Mouse (Mus musculus) hindbrain, embryonic 14.5 days (tissue): Measurements from ENCODE around the gene Gm3415. TPM values are rescaled to one million over a fixed set of nuclear protein-coding genes. Genes with fewer than 3 reads are reported as not detected.

Experiments
- ATAC-seq: fragments of 200-750 bp; cut with Nextera tagmentation; 2 replicates; pipeline ENCODE4 v1.8.0; 2017; ENCODE audit warnings: moderate number of reproducible peaks, mild to moderate bottlenecking, moderate TSS enrichment, moderate library complexity; ENCODE audit not compliant: low FRiP score
- DNase-seq: peaks from one replicate; pipeline ENCODE4 v3.0.0-alpha.2; 2015; ENCODE audit warnings: low spot score
- H3K27ac ChIP-seq: fragments of 300-500 bp; sonication (generic); 2 replicates; pipeline ENCODE4 v1.5.1; 2014; ENCODE audit warnings: mild to moderate bottlenecking, moderate library complexity
- H3K27me3 ChIP-seq: fragments of 300-500 bp; sonication (generic); 2 replicates; pipeline ENCODE4 v1.6.1; 2014; ENCODE audit warnings: mild to moderate bottlenecking, low read length, mixed read lengths; ENCODE audit not compliant: control insufficient read depth, insufficient read depth
- H3K36me3 ChIP-seq: fragments of 300-500 bp; sonication (generic); replicated peaks from 2 replicates; pipeline ENCODE4 v1.6.1; 2014; ENCODE audit not compliant: control insufficient read depth, insufficient read depth
- H3K4me1 ChIP-seq: fragments of 300-500 bp; sonication (generic); replicated peaks from 2 replicates; pipeline ENCODE4 v1.6.1; 2014; ENCODE audit warnings: antibody characterized with exemption, low read length, mixed read lengths; ENCODE audit not compliant: control insufficient read depth, insufficient read depth
- H3K4me2 ChIP-seq: fragments of 300-500 bp; sonication (generic); replicated peaks from 2 replicates; pipeline ENCODE4 v1.6.1; 2014; ENCODE audit warnings: mild to moderate bottlenecking, moderate library complexity
- H3K4me3 ChIP-seq: fragments of 300-500 bp; sonication (generic); replicated peaks from 2 replicates; pipeline ENCODE4 v1.5.1; 2014; ENCODE audit warnings: mild to moderate bottlenecking, low read length
- H3K9ac ChIP-seq: fragments of 300-500 bp; sonication (generic); 2 replicates; pipeline ENCODE4 v1.6.1; 2014
- H3K9me3 ChIP-seq: fragments of 300-500 bp; sonication (generic); 2 replicates; pipeline ENCODE4 v1.6.1; 2016; ENCODE audit warnings: low read length; ENCODE audit not compliant: control insufficient read depth
- WGBS: fragments of 180-500 bp; shearing (Covaris S2); extraction: QIAGEN DNeasy Blood & Tissue Kit; methylation state at CpG from one replicate; pipeline ENCODE4 v1.1.7; 2014; 5-methylcytosine and 5-hydroxymethylcytosine counted together
- polyA plus RNA-seq: library from polyadenylated mRNA; unstranded; fragments of >200 nt; fragmentation: Nextera tagmentation; extraction: Ambion mirVana; gene quantifications from 2 replicates; pipeline ENCODE4 v1.2.1, GENCODE M21; 2014

Gene Gm3415
- polyA plus RNA-seq, 1 experiment from 2014 or later, result not detected

GRCm38 (mm10) chr5:146576668-146577067 lies 20.7 kb downstream of the Gm3415 start:
- Histone ChIP-seq H3K4me1 (no peaks in the 10 kb centered on the region), H3K9ac (no peak overlapping the region), H3K4me2 (no peak overlapping the region), H3K4me3 (no peak overlapping the region), H3K9me3 (no peaks in the 10 kb centered on the region), H3K27ac (no peak overlapping the region), H3K27me3 (no peaks in the 10 kb centered on the region), H3K36me3 (no peaks in the 10 kb centered on the region)
- ATAC-seq (no peak), DNase-seq (no peak)
- WGBS, result 96% methylated on average over 3 of the region's 3 CpGs

GRCm38 (mm10) chr5:146584156-146584477 lies 28.2 kb downstream of the Gm3415 start:
- Histone ChIP-seq H3K4me1 (no peaks in the 10 kb centered on the region; the same call in 1 of the 2 replicates), H3K4me3 (peak overlapping the region; percentile 64), H3K36me3 (no peaks in the 10 kb centered on the region), H3K9me3 (no peaks in the 10 kb centered on the region), H3K27ac (0 out of 2 replicates have a peak overlapping the region, but pooled peaks have one; percentile 0), H3K9ac (peak overlapping the region; percentile 59), H3K4me2 (peak overlapping the region; percentile 87), H3K27me3 (peaks cover 51% of the 10 kb centered on the region)
- ATAC-seq (no peak), DNase-seq (no peak)
- WGBS, result 8% methylated on average over 10 of the region's 10 CpGs

GRCm38 (mm10) chr5:146584478-146585306 lies 28.8 kb downstream of the Gm3415 start, which contains the start of gene Gpr12:
Gene Gpr12 (minus strand): TSS chr5:146585239.
- WGBS, result under 1% methylated on average over 63 of the region's 64 CpGs
- peak; percentile 71 for ATAC-seq
- no peaks in the 10 kb centered on the region for H3K36me3 ChIP-seq
- no peaks in the 10 kb centered on the region; the same call in 1 of the 2 replicates for H3K4me1 ChIP-seq
- H3K27ac ChIP-seq, result 0 out of 2 replicates have a peak within 1 kb of the TSS, but pooled peaks have one; percentile 0
- H3K9ac ChIP-seq, result peak within 1 kb of the TSS; percentile 59
- peak within 1 kb of the TSS; percentile 87 for H3K4me2 ChIP-seq
- H3K27me3 ChIP-seq, result peaks cover 54% of the 10 kb centered on the region
- no peaks in the 10 kb centered on the region for H3K9me3 ChIP-seq
- H3K4me3 ChIP-seq, result peak within 1 kb of the TSS; percentile 64
- DNase-seq, result peak; percentile 67

- ATAC-seq (no peak), DNase-seq (no peak)
- peaks cover 59% of the 10 kb centered on the region for H3K27me3 ChIP-seq
Measured at GRCm38 (mm10) chr5:146585307-146585651, 29.3 kb downstream of the Gm3415 start.

GRCm38 (mm10) chr5:146586357-146587070 lies 30.6 kb downstream of the Gm3415 start:
- no peak overlapping the region for H3K27ac ChIP-seq
- DNase-seq, result no peak
- no peaks in the 10 kb centered on the region for H3K9me3 ChIP-seq
- WGBS, result 70% methylated on average over 8 of the region's 8 CpGs
- no peaks in the 10 kb centered on the region; the same call in 1 of the 2 replicates for H3K4me1 ChIP-seq
- H3K9ac ChIP-seq, result no peak overlapping the region
- H3K4me3 ChIP-seq, result no peak overlapping the region
- H3K36me3 ChIP-seq, result no peaks in the 10 kb centered on the region
- H3K27me3 ChIP-seq, result peaks cover 60% of the 10 kb centered on the region
- H3K4me2 ChIP-seq, result no peak overlapping the region
- no peak for ATAC-seq

More at GRCm38 (mm10) chr5:146585307-146585651, 29.3 kb downstream of the Gm3415 start:
- no peaks in the 10 kb centered on the region; the same call in 1 of the 2 replicates for H3K4me1 ChIP-seq
- H3K9me3 ChIP-seq, result no peaks in the 10 kb centered on the region
- H3K27ac ChIP-seq, result no peak overlapping the region
- WGBS, result 13% methylated on average over 10 of the region's 10 CpGs
- no peaks in the 10 kb centered on the region for H3K36me3 ChIP-seq
- H3K4me2 ChIP-seq, result peak overlapping the region; percentile 87
- H3K9ac ChIP-seq, result peak overlapping the region; percentile 59
- H3K4me3 ChIP-seq, result peak overlapping the region; percentile 64

- Histone ChIP-seq H3K9me3 (peaks cover 15% of the 10 kb centered on the region), H3K4me2 (no peak overlapping the region), H3K27ac (no peak overlapping the region), H3K4me3 (no peak overlapping the region), H3K4me1 (no peaks in the 10 kb centered on the region), H3K27me3 (peaks cover 42% of the 10 kb centered on the region), H3K9ac (no peak overlapping the region), H3K36me3 (no peaks in the 10 kb centered on the region)
- WGBS, result 50% methylated on average over 4 of the region's 4 CpGs
- ATAC-seq (no peak), DNase-seq (no peak)
Measured at GRCm38 (mm10) chr5:146590987-146591386, 35.1 kb downstream of the Gm3415 start.

GRCm38 (mm10) chr5:146591636-146592035 lies 35.7 kb downstream of the Gm3415 start:
- no peak overlapping the region for H3K4me2 ChIP-seq
- 76% methylated on average over 4 of the region's 4 CpGs for WGBS
- no peaks in the 10 kb centered on the region for H3K36me3 ChIP-seq
- H3K27me3 ChIP-seq, result peaks cover 36% of the 10 kb centered on the region
- no peak overlapping the region for H3K9ac ChIP-seq
- DNase-seq (no peak), ATAC-seq (no peak)
- H3K27ac ChIP-seq, result no peak overlapping the region
- no peaks in the 10 kb centered on the region for H3K4me1 ChIP-seq
- peaks cover 15% of the 10 kb centered on the region for H3K9me3 ChIP-seq
- no peak overlapping the region for H3K4me3 ChIP-seq

- WGBS, result 7% methylated on average over 5 of the region's 5 CpGs
- ATAC-seq, result no peak; the same call in 1 of the 2 replicates
- H3K27me3 ChIP-seq, result peaks cover 28% of the 10 kb centered on the region
- no peak for DNase-seq
- no peaks in the 10 kb centered on the region for H3K4me1 ChIP-seq
- H3K9me3 ChIP-seq, result peaks cover 15% of the 10 kb centered on the region
- no peak overlapping the region for H3K27ac ChIP-seq
- no peak overlapping the region for H3K4me2 ChIP-seq
- no peak overlapping the region for H3K9ac ChIP-seq
- H3K36me3 ChIP-seq, result no peaks in the 10 kb centered on the region
- no peak overlapping the region for H3K4me3 ChIP-seq
Measured at GRCm38 (mm10) chr5:146592580-146592979, 36.6 kb downstream of the Gm3415 start.
